Mouse (Mus musculus) heart, postnatal 0 days (tissue): ENCODE measurements around the gene Gm42421. TPM values are rescaled to one million over a fixed set of nuclear protein-coding genes. Genes with fewer than 3 reads are reported as not detected.
A peak's percentile ranks its signal among the peaks of the same experiment; 100 is the strongest.

Source experiments
- ATAC-seq: fragments of 200-750 bp; cut with Nextera tagmentation; 2 replicates; pipeline ENCODE4 v1.8.0; 2017; ENCODE audit warnings: low read depth, moderate number of reproducible peaks, moderate library complexity; ENCODE audit not compliant: insufficient read depth
- DNase-seq: peaks from one replicate; pipeline ENCODE4 v3.0.0-alpha.2; 2016; ENCODE audit warnings: low spot score
- H3K27ac ChIP-seq: fragments of 300-500 bp; sonication (generic); 2 replicates; pipeline ENCODE4 v1.5.1; 2014; ENCODE audit warnings: low read depth, mild to moderate bottlenecking
- H3K27me3 ChIP-seq: fragments of 300-500 bp; sonication (generic); 2 replicates; pipeline ENCODE4 v1.6.1; 2014; ENCODE audit warnings: low read length, mixed read lengths; ENCODE audit not compliant: control insufficient read depth, insufficient read depth
- H3K36me3 ChIP-seq: fragments of 300-500 bp; sonication (generic); replicated peaks from 2 replicates; pipeline ENCODE4 v1.6.1; 2014; ENCODE audit warnings: low read length, mixed read lengths; ENCODE audit not compliant: control insufficient read depth, insufficient read depth
- H3K4me1 ChIP-seq: fragments of 300-500 bp; sonication (generic); 2 replicates; pipeline ENCODE4 v1.6.1; 2014; ENCODE audit warnings: antibody characterized with exemption; ENCODE audit not compliant: control insufficient read depth, insufficient read depth
- H3K4me2 ChIP-seq: fragments of 300-500 bp; sonication (generic); 2 replicates; pipeline ENCODE4 v1.6.1; 2014; ENCODE audit warnings: low read depth, mild to moderate bottlenecking, low read length, moderate library complexity
- H3K4me3 ChIP-seq: fragments of 300-500 bp; sonication (generic); 2 replicates; pipeline ENCODE4 v1.5.1; 2014; ENCODE audit warnings: low read depth, low read length
- H3K9ac ChIP-seq: fragments of 300-500 bp; sonication (generic); replicated peaks from 2 replicates; pipeline ENCODE4 v1.6.1; 2014; ENCODE audit warnings: low read depth, low read length, mixed read lengths
- H3K9me3 ChIP-seq: fragments of 300-500 bp; sonication (generic); replicated peaks from 2 replicates; pipeline ENCODE4 v1.6.1; 2016; ENCODE audit warnings: low read length; ENCODE audit not compliant: control insufficient read depth
- CTCF ChIP-seq: IDR thresholded peaks from 2 replicates; pipeline ENCODE4 v1.5.1; 2016; ENCODE audit warnings: antibody characterized with exemption, control low read depth, low read depth
- EP300 ChIP-seq: IDR thresholded peaks from 2 replicates; pipeline ENCODE4 v1.6.1; 2016; ENCODE audit warnings: antibody characterized with exemption, low read depth
- WGBS: fragments of 180-500 bp; shearing (Covaris S2); extraction: QIAGEN DNeasy Blood & Tissue Kit; methylation state at CpG from one replicate; pipeline ENCODE4 v1.1.7; 2014; 5-methylcytosine and 5-hydroxymethylcytosine counted together
- polyA plus RNA-seq: library from polyadenylated mRNA; unstranded; fragments of >200 nt; fragmentation: Nextera tagmentation; extraction: Ambion mirVana; gene quantifications from 2 replicates; pipeline ENCODE4 v1.2.1, GENCODE M21; 2015
- total RNA-seq: library from RNA; depleted of rRNA; stranded (reverse); fragments of >200 nt; gene quantifications from 2 replicates; pipeline ENCODE4 v1.2.3, GENCODE M21; 2014; ENCODE audit warnings: low replicate concordance

Gm42421 gene
- total and polyA plus RNA-seq, 2 experiments from 2014 or later: 0.29 to 5.8 TPM

- WGBS: 70% methylated on average over 9 of the region's 9 CpGs
- Histone ChIP-seq H3K36me3 (peaks cover under 1% of the 10 kb centered on the region; the same call in 1 of the 2 replicates), H3K27ac (no peak overlapping the region), H3K4me3 (no peak overlapping the region), H3K4me2 (no peak overlapping the region), H3K9me3 (no peaks in the 10 kb centered on the region), H3K4me1 (no peaks in the 10 kb centered on the region), H3K27me3 (no peaks in the 10 kb centered on the region), H3K9ac (no peak overlapping the region)
- DNase-seq (no peak), ATAC-seq (no peak)
- no peak for TF ChIP-seq CTCF
Observed at GRCm38 (mm10) chr5:143936156-143936555, 8.2 kb downstream of the Gm42421 start.

DNA sequence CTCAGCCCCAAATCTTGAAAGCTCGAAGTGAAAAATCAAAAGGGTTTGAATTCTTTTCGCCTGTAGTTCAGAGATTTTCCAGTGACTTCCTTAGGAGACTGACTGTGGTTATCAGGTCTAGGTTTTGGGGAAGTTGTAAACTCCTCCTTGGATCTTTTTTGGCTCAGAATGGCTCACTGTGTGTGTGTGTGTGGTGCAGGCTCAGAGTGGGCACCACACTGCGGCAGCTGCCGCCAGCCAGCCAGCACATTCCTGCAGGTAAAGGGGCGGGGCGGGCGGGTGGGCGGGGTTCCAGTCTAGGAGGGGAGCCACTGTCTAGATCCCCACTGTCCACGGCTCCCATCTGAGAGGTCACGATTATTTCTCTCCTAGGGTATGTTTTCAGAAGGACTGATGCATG, 13.6 kb downstream of the Gm42421 start:
- H3K9ac ChIP-seq: no peak overlapping the region
- no peak overlapping the region for H3K27ac ChIP-seq
- no peak overlapping the region for H3K4me3 ChIP-seq
- H3K9me3 ChIP-seq: 0 out of 2 replicates have a peak, but pooled peaks cover 4% of the 10 kb centered on the region
- H3K27me3 ChIP-seq: no peaks in the 10 kb centered on the region
- TF ChIP-seq EP300: no peak
- ATAC-seq: no peak
- H3K4me2 ChIP-seq: no peak overlapping the region
- no peaks in the 10 kb centered on the region for H3K4me1 ChIP-seq
- DNase-seq: no peak
- 30% methylated on average over 10 of the region's 10 CpGs for whole genome bisulfite sequencing
- no peaks in the 10 kb centered on the region for H3K36me3 ChIP-seq

DNA sequence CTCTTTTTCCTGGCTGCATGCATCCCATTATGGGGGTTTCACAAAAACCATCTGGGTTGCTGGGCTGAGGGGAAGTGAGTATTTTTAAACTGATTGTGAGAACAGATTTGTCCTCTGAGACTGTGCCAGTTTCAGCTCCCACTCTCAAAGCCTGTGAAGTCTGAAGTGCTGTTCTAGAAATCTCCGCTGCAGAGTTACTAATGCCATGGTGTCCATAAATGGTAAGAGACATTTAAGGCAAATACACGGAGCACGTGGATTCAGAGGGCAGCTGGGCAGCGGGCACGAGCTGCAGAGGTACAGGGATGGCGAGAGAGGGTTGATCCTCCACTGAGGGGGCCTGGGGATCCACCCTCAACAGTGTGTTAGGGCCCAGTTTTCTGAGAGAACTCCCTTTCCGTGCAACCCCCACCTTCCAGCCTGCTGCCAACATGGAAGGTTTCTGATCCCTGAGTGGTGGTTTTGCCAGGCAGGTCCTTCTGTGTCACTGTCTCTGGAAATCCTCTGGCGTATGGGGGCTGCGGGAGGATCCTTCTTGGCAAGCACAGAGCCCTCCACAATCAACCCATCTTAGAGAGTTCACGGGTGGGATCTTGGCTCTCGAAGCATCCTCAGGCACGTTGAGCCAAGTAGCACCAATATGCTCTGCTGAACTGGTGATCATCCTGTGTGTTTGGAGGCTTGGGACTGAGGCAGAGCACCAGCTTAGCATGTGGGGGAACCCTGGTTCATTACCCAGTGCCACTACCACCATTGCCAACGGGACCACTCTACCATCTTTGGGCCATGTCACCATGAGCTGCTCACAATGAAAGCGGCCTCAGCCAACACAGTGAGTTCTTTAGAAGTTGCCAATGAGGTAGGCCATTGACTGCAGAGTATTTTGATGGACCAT, 15.5 kb downstream of the Gm42421 start:
- H3K4me2 ChIP-seq: no peak overlapping the region
- WGBS: 68% methylated on average over 14 of the region's 14 CpGs
- no peaks in the 10 kb centered on the region for H3K4me1 ChIP-seq
- TF ChIP-seq EP300: no peak
- TF ChIP-seq CTCF: no peak
- no peaks in the 10 kb centered on the region for H3K36me3 ChIP-seq
- DNase-seq (peak; percentile 41), ATAC-seq (no peak)
- H3K27me3 ChIP-seq: no peaks in the 10 kb centered on the region
- H3K9ac ChIP-seq: no peak overlapping the region
- no peak overlapping the region for H3K27ac ChIP-seq
- H3K4me3 ChIP-seq: no peak overlapping the region
- 0 out of 2 replicates have a peak, but pooled peaks cover 4% of the 10 kb centered on the region for H3K9me3 ChIP-seq

GRCm38 (mm10) chr5:143948361-143948760, 20.4 kb downstream of the Gm42421 start:
- Histone ChIP-seq H3K27ac (no peak overlapping the region), H3K9me3 (0 out of 2 replicates have a peak, but pooled peaks cover 4% of the 10 kb centered on the region)

GRCm38 (mm10) chr5:143950016-143950415, 22.0 kb downstream of the Gm42421 start:
- 0 out of 2 replicates have a peak, but pooled peaks cover 1% of the 10 kb centered on the region for H3K9me3 ChIP-seq
- DNase-seq (no peak), ATAC-seq (no peak)
- TF ChIP-seq CTCF: no peak
- no peak for TF ChIP-seq EP300
- H3K4me1 ChIP-seq: no peaks in the 10 kb centered on the region
- no peak overlapping the region for H3K4me2 ChIP-seq
- no peaks in the 10 kb centered on the region for H3K27me3 ChIP-seq
- WGBS: 45% methylated on average over 5 of the region's 5 CpGs
- no peaks in the 10 kb centered on the region for H3K36me3 ChIP-seq
- no peak overlapping the region for H3K9ac ChIP-seq
- H3K27ac ChIP-seq: no peak overlapping the region
- H3K4me3 ChIP-seq: no peak overlapping the region

More at GRCm38 (mm10) chr5:143948361-143948760, 20.4 kb downstream of the Gm42421 start:
- H3K27me3 ChIP-seq: no peaks in the 10 kb centered on the region
- no peak overlapping the region for H3K4me3 ChIP-seq
- TF ChIP-seq EP300: no peak
- no peak for TF ChIP-seq CTCF
- 80% methylated on average over 12 of the region's 12 CpGs for WGBS
- DNase-seq (no peak), ATAC-seq (no peak)
- H3K9ac ChIP-seq: no peak overlapping the region
- no peaks in the 10 kb centered on the region for H3K36me3 ChIP-seq
- H3K4me1 ChIP-seq: no peaks in the 10 kb centered on the region
- H3K4me2 ChIP-seq: no peak overlapping the region

DNA sequence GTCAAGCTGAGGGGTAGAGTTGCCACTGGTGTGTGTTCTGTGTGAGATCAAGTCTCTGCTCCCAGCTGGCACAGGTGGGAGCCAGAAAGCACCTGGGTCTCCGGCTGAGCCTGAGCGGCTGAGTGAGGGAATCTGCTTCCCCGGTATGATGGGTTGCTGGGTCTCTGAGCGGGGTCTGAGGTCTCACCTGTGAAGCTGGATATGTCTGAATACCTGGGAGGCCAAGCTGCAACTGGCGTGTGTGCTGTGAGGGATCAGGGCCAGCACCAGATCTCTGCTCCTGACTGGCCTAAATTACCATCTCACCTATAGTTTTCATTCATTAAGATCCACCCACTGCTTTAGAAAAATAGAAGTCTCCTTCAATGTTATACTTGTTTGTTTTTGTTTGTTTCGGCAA, 29.1 kb downstream of the Gm42421 start:
- Histone ChIP-seq H3K27me3 (no peaks in the 10 kb centered on the region), H3K9ac (no peak overlapping the region), H3K4me2 (no peak overlapping the region), H3K36me3 (no peaks in the 10 kb centered on the region), H3K4me3 (no peak overlapping the region), H3K27ac (no peak overlapping the region), H3K9me3 (peaks cover 7% of the 10 kb centered on the region; the same call in 1 of the 2 replicates), H3K4me1 (no peaks in the 10 kb centered on the region)
- DNase-seq (no peak), ATAC-seq (no peak)
- whole genome bisulfite sequencing: 86% methylated on average over 6 of the region's 6 CpGs
- TF ChIP-seq EP300: no peak
- TF ChIP-seq CTCF: no peak
